Mouse (Mus musculus) brain, adult 2 months (tissue): ENCODE data around the gene Mmp28.

Experiments
- DNase-seq: peaks from one replicate; pipeline ENCODE4 v3.0.0; 2011; ENCODE audit warnings: low read depth, low spot score

The Mmp28 gene

GRCm38 (mm10) chr11:83462711-83463244 lies at the start of gene Mmp28:
Gene Mmp28, minus strand, starts transcription at chr11:83463071.
- peak; percentile 13 for DNase-seq

GRCm38 (mm10) chr11:83509521-83509920 lies 46.6 kb upstream of the Mmp28 start:
- DNase-seq: no peak

- no peak for DNase-seq
These were observed 41.4 kb upstream of the Mmp28 start for GRCm38 (mm10) chr11:83504308-83504707.

- no peak for DNase-seq
These were observed 32.7 kb upstream of the Mmp28 start for GRCm38 (mm10) chr11:83495571-83495970.

GRCm38 (mm10) chr11:83491488-83491887 lies 28.6 kb upstream of the Mmp28 start:
- DNase-seq: no peak

- peak; percentile 26 for DNase-seq
These were observed 10.6 kb upstream of the Mmp28 start for GRCm38 (mm10) chr11:83473235-83474016.

GRCm38 (mm10) chr11:83472324-83473234 lies 9.7 kb upstream of the Mmp28 start, which contains the start of gene Taf15:
Gene Taf15, plus strand, starts transcription at chr11:83473086.
- DNase-seq: peak; percentile 100

- DNase-seq: no peak
These were observed 8.9 kb upstream of the Mmp28 start for GRCm38 (mm10) chr11:83471766-83472165.

- peak; percentile 80 for DNase-seq
These were observed 5.9 kb upstream of the Mmp28 start for GRCm38 (mm10) chr11:83468765-83469164.

GRCm38 (mm10) chr11:83467120-83467652 lies 4.3 kb upstream of the Mmp28 start:
- DNase-seq: peak; percentile 68

- DNase-seq: peak; percentile 94
These were observed 3.1 kb upstream of the Mmp28 start for GRCm38 (mm10) chr11:83465976-83466375.

GRCm38 (mm10) chr11:83461462-83462027 lies 1.3 kb downstream of the Mmp28 start:
- no peak for DNase-seq

- peak; percentile 16 for DNase-seq
These were observed 4.8 kb downstream of the Mmp28 start for GRCm38 (mm10) chr11:83457912-83458601.

- DNase-seq: no peak
These were observed 5.6 kb downstream of the Mmp28 start for GRCm38 (mm10) chr11:83457257-83457656.

GRCm38 (mm10) chr11:83455608-83456007 lies 7.3 kb downstream of the Mmp28 start:
- no peak for DNase-seq

GRCm38 (mm10) chr11:83454548-83454947 lies 8.3 kb downstream of the Mmp28 start:
- no peak for DNase-seq

GRCm38 (mm10) chr11:83451281-83451680 lies 11.6 kb downstream of the Mmp28 start:
- DNase-seq: no peak

GRCm38 (mm10) chr11:83450550-83450949 lies 12.3 kb downstream of the Mmp28 start:
- no peak for DNase-seq

GRCm38 (mm10) chr11:83449298-83449697 lies 13.6 kb downstream of the Mmp28 start:
- no peak for DNase-seq

GRCm38 (mm10) chr11:83448927-83449236 lies 14.0 kb downstream of the Mmp28 start:
- DNase-seq: no peak
